15 mouse cellular contexts compared by ENCODE assay signal in genomic region chr5:113841243-113842225, GRCm38 (mm10). TPM values are rescaled to one million over a fixed set of nuclear protein-coding genes. Genes with fewer than 3 reads are reported as not detected.
DNase-seq lines count a peak whose midpoint lies in the region; ATAC-seq and TF ChIP-seq lines count a peak whose summit lies in the region.
"Had no signal": no experiment of that assay in that cellular context is flagged by ENCODE, and none has a peak within 500 bp of the region (broad histone marks: within the 10 kb centered on the region; RNA-seq: fewer than 3 reads in every experiment).

No protein-coding gene starts in this region.

- H3K27me3 ChIP-seq in intestine, embryonic 14.5 days (replicated peaks; ENCODE audit: control insufficient read depth, insufficient read depth, low read length): no peaks in the 10 kb centered on the region
- H3K27me3 ChIP-seq in intestine, postnatal 0 days (replicated peaks; ENCODE audit: control insufficient read depth, insufficient read depth, low read length): no peaks in the 10 kb centered on the region
- H3K27me3 ChIP-seq in stomach, embryonic 16.5 days (ENCODE audit: control insufficient read depth, insufficient read depth, low read length): no peaks in the 10 kb centered on the region
- H3K27me3 ChIP-seq in stomach, postnatal 0 days (ENCODE audit: control insufficient read depth, insufficient read depth, low read length): no peaks in the 10 kb centered on the region
- H3K27me3 ChIP-seq in splenic B cell, adult 2 months (ENCODE audit: control insufficient read depth, insufficient read depth, low read length, poor library complexity, severe bottlenecking): no peaks in the 10 kb centered on the region

- ATAC-seq in intestine, embryonic 14.5 days (replicated peaks; ENCODE audit: low FRiP score, low TSS enrichment, low read depth): no peak
- ATAC-seq in intestine, postnatal 0 days: no peak
- ATAC-seq in stomach, embryonic 16.5 days (ENCODE audit: insufficient read depth, low FRiP score): no peak
- no peak for ATAC-seq in stomach, postnatal 0 days (ENCODE audit: low FRiP score, low TSS enrichment)
- peak; percentile 81 to 89 for ATAC-seq in hematopoietic stem cell, adult 5-6 weeks (replicated peaks in 1 of 2; ENCODE audit: insufficient read depth in 1 of 2, low FRiP score in 2 of 2, low TSS enrichment in 1 of 2, low read depth in 1 of 2, poor library complexity in 2 of 2, severe bottlenecking in 2 of 2)

- H3K4me3 ChIP-seq in intestine, embryonic 14.5 days (ENCODE audit: low read depth, low read length): no peak overlapping the region
- no peak overlapping the region for H3K4me3 ChIP-seq in intestine, postnatal 0 days (ENCODE audit: low read depth, low read length)
- no peak overlapping the region for H3K4me3 ChIP-seq in stomach, embryonic 16.5 days (replicated peaks; ENCODE audit: low read length)
- H3K4me3 ChIP-seq in stomach, postnatal 0 days (ENCODE audit: low read depth, low read length): no peak overlapping the region
- H3K4me3 ChIP-seq: forebrain, embryonic 10.5 days had no signal

- 0 out of 2 replicates have a peak overlapping the region, but pooled peaks have one; percentile 7 for H3K27ac ChIP-seq in intestine, embryonic 14.5 days (ENCODE audit: low read depth)
- no peak overlapping the region for H3K27ac ChIP-seq in intestine, postnatal 0 days (ENCODE audit: low read depth, low read length)
- H3K27ac ChIP-seq in stomach, embryonic 16.5 days (ENCODE audit: low read length): peak overlapping the region; percentile 23; the same call in 1 of the 2 replicates
- no peak overlapping the region for H3K27ac ChIP-seq in stomach, postnatal 0 days (replicated peaks)
- H3K27ac ChIP-seq: forebrain, embryonic 10.5 days; liver, embryonic 14.5 days had no signal

- no peak for TF ChIP-seq CTCF in intestine, postnatal 0 days (IDR thresholded peaks at IDR 0.05; ENCODE audit: low read depth)
- TF ChIP-seq CTCF in stomach, postnatal 0 days (IDR thresholded peaks at IDR 0.05; ENCODE audit: low read depth): no peak

- H3K4me1 ChIP-seq in intestine, embryonic 14.5 days (replicated peaks; ENCODE audit: control insufficient read depth, insufficient read depth, low read length): peaks cover 5% of the 10 kb centered on the region; the same call in 1 of the 2 replicates
- no peaks in the 10 kb centered on the region for H3K4me1 ChIP-seq in intestine, postnatal 0 days (replicated peaks; ENCODE audit: control insufficient read depth, insufficient read depth, low read length)
- peaks cover 10% of the 10 kb centered on the region for H3K4me1 ChIP-seq in stomach, embryonic 16.5 days (ENCODE audit: control insufficient read depth, insufficient read depth, low read length)
- no peaks in the 10 kb centered on the region for H3K4me1 ChIP-seq in stomach, postnatal 0 days (replicated peaks; ENCODE audit: control insufficient read depth, insufficient read depth)
- H3K4me1 ChIP-seq: forebrain, embryonic 10.5 days had no signal

- H3K9me3 ChIP-seq in intestine, embryonic 14.5 days (ENCODE audit: control insufficient read depth, low read length): no peaks in the 10 kb centered on the region
- no peaks in the 10 kb centered on the region for H3K9me3 ChIP-seq in intestine, postnatal 0 days (ENCODE audit: control insufficient read depth)
- H3K9me3 ChIP-seq in stomach, embryonic 16.5 days (replicated peaks; ENCODE audit: control insufficient read depth, low read length): no peaks in the 10 kb centered on the region
- H3K9me3 ChIP-seq in stomach, postnatal 0 days (ENCODE audit: control insufficient read depth, low read length): no peaks in the 10 kb centered on the region
- H3K9me3 ChIP-seq: forebrain, embryonic 10.5 days had no signal

- no peak for DNase-seq in intestine, embryonic 14.5 days (ENCODE audit: low spot score)
- no peak for DNase-seq in stomach, postnatal 0 days (ENCODE audit: low spot score)
- DNase-seq in splenic B cell, adult 2 months (ENCODE audit: low read depth, low spot score): peak; percentile 78
- no peak for DNase-seq in adrenal gland, adult 2 months
- no peak for DNase-seq in kidney, adult 18-20 months
- DNase-seq: gastrocnemius, postnatal 25 days; heart, postnatal 10 days; kidney, adult 9 months; layer of hippocampus, postnatal 36 days; retina, postnatal 1 day had no signal

- 60% methylated on average over 23 of the region's 23 CpGs for WGBS in intestine, embryonic 14.5 days
- 64% methylated on average over 23 of the region's 23 CpGs for WGBS in intestine, postnatal 0 days
- 56% methylated on average over 23 of the region's 23 CpGs for WGBS in stomach, embryonic 16.5 days
- WGBS in stomach, postnatal 0 days: 59% methylated on average over 23 of the region's 23 CpGs

- no peak overlapping the region for H3K9ac ChIP-seq in intestine, embryonic 14.5 days (ENCODE audit: low read length)
- H3K9ac ChIP-seq in intestine, postnatal 0 days (ENCODE audit: low read depth, low read length): no peak overlapping the region
- H3K9ac ChIP-seq in stomach, embryonic 16.5 days (ENCODE audit: low read length): peak overlapping the region; percentile 8; the same call in 1 of the 2 replicates
- H3K9ac ChIP-seq in stomach, postnatal 0 days (ENCODE audit: low read length): no peak overlapping the region
- H3K9ac ChIP-seq: liver, embryonic 14.5 days had no signal

- H3K36me3 ChIP-seq in intestine, embryonic 14.5 days (ENCODE audit: control insufficient read depth, insufficient read depth, low read length): peaks cover 54% of the 10 kb centered on the region
- H3K36me3 ChIP-seq in intestine, postnatal 0 days (ENCODE audit: control insufficient read depth, insufficient read depth): peaks cover 52% of the 10 kb centered on the region
- H3K36me3 ChIP-seq in stomach, embryonic 16.5 days (ENCODE audit: control insufficient read depth, insufficient read depth, low read length): peaks cover 23% of the 10 kb centered on the region; the same call in 1 of the 2 replicates
- H3K36me3 ChIP-seq in stomach, postnatal 0 days (ENCODE audit: control insufficient read depth, insufficient read depth, low read length): peaks cover 26% of the 10 kb centered on the region; the same call in 1 of the 2 replicates
- H3K36me3 ChIP-seq in splenic B cell, adult 2 months (ENCODE audit: control insufficient read depth, insufficient read depth, low read length, poor library complexity, severe bottlenecking): no peaks in the 10 kb centered on the region

- no peak for TF ChIP-seq EP300 in stomach, postnatal 0 days (optimal IDR thresholded peaks at IDR 0.05)

- H3K4me2 ChIP-seq in intestine, embryonic 14.5 days (ENCODE audit: low read length): no peak overlapping the region
- no peak overlapping the region for H3K4me2 ChIP-seq in intestine, postnatal 0 days (replicated peaks; ENCODE audit: low read depth)
- no peak overlapping the region for H3K4me2 ChIP-seq in stomach, embryonic 16.5 days (ENCODE audit: low read depth, low read length)
- H3K4me2 ChIP-seq in stomach, postnatal 0 days (replicated peaks; ENCODE audit: low read depth): no peak overlapping the region

RNA-seq across cellular contexts. Expression of gene Selplg, which starts 9.1 kb away (rescaled TPM):
- 4.0 and 4.7 TPM in 2 replicates for polyA plus RNA-seq in intestine, embryonic 14.5 days (2014; fragmentation: Nextera tagmentation; extraction: Ambion mirVana)
- 2.9 and 3.2 TPM in 2 replicates for polyA plus RNA-seq in intestine, postnatal 0 days (2015; fragmentation: Nextera tagmentation; extraction: Ambion mirVana)
- polyA plus RNA-seq in stomach, embryonic 16.5 days (2015; fragmentation: Nextera tagmentation; extraction: Ambion mirVana): 7.3 and 9.1 TPM in 2 replicates
- polyA plus RNA-seq in stomach, postnatal 0 days (2015; fragmentation: Nextera tagmentation; extraction: Ambion mirVana): 2.0 and 2.6 TPM in 2 replicates
- 83.9 and 95.7 TPM in 2 replicates for total RNA-seq in hematopoietic stem cell, adult 5-6 weeks (2017)
- 1 to 10 TPM; 5.1 to 6.5 TPM for total RNA-seq in adrenal gland, adult 2 months (2021)
- 16.3 and 18.0 TPM in 2 replicates for polyA plus RNA-seq in adrenal gland, adult 2 months (2012; rRNA removed)

RNA-seq across cellular contexts. Expression of gene Tmem119, which starts 41.2 kb away (rescaled TPM):
- polyA plus RNA-seq in intestine, embryonic 14.5 days (2014; fragmentation: Nextera tagmentation; extraction: Ambion mirVana): 41.9 and 46.1 TPM in 2 replicates
- 21.1 and 23.0 TPM in 2 replicates for polyA plus RNA-seq in intestine, postnatal 0 days (2015; fragmentation: Nextera tagmentation; extraction: Ambion mirVana)
- polyA plus RNA-seq in stomach, embryonic 16.5 days (2015; fragmentation: Nextera tagmentation; extraction: Ambion mirVana): 71.4 and 73.0 TPM in 2 replicates
- polyA plus RNA-seq in stomach, postnatal 0 days (2015; fragmentation: Nextera tagmentation; extraction: Ambion mirVana): 35.3 and 36.6 TPM in 2 replicates
- total RNA-seq in hematopoietic stem cell, adult 5-6 weeks (2017): 1.1 and 1.8 TPM in 2 replicates
- 10 to 100 TPM; 10.1 to 19.8 TPM for total RNA-seq in adrenal gland, adult 2 months (2021)
- 20.1 and 21.1 TPM in 2 replicates for polyA plus RNA-seq in adrenal gland, adult 2 months (2012; rRNA removed)

Comparison
In these comparisons a context has a peak if more than half of its experiments do, and no peak if none do; other contexts are left out.
1. H3K27ac ChIP-seq: peak in intestine, embryonic 14.5 days (single experiment) and stomach, embryonic 16.5 days (single experiment); none in intestine, postnatal 0 days (single experiment) and stomach, postnatal 0 days (single experiment).
2. ATAC-seq: peak in hematopoietic stem cell, adult 5-6 weeks (2 of 2); none in intestine, embryonic 14.5 days (single experiment), intestine, postnatal 0 days (single experiment), stomach, embryonic 16.5 days (single experiment) and stomach, postnatal 0 days (single experiment).